Mouse (Mus musculus) testis, adult 2 months (tissue): ENCODE results near the gene Fgf4.

ENCODE experiments used
- CTCF ChIP-seq: fragments of 200-500 bp; IDR thresholded peaks from 2 replicates; pipeline ENCODE4 v1.5.1; 2012; ENCODE audit warnings: low read depth, mild to moderate bottlenecking, inconsistent platforms, low read length, moderate library complexity; ENCODE audit not compliant: control insufficient read depth, insufficient read depth, insufficient replicate concordance
- POLR2A ChIP-seq: fragments of 200-500 bp; IDR thresholded peaks from 2 replicates; pipeline ENCODE4 v1.6.1; 2012; ENCODE audit warnings: low read depth, mild to moderate bottlenecking, inconsistent platforms, low read length, moderate library complexity; ENCODE audit not compliant: control insufficient read depth

DNA sequence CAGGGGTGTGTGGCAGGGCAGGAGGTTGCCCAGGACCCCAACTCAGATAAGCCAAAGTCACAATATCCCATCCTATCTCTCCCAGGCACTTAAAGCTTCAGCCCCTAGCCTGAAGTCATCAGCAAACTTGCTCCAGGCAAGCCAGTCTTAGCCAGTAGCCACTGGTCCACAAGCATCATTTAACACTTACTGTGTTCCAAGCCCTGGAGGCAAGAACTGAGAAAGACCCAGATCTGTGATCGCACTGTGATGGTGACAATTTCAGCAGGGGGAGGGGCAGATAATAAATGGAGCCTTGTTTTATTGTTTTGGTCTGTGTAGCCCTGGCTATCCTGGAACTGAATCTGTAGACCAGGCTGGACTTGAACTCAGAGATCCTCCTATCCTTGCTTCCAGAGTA lies 11.5 kb downstream of the Fgf4 start:
- TF ChIP-seq CTCF (no peak), POLR2A (no peak)
